Mouse (Mus musculus): ENCODE measurements around the gene Akt3.

- no peak for TF ChIP-seq CTCF (IDR thresholded peaks at IDR 0.05; ENCODE audit: extremely low read depth, insufficient read depth, insufficient read length, insufficient replicate concordance)
- TF ChIP-seq POLR2A (IDR thresholded peaks at IDR 0.05; ENCODE audit: low read depth, low read length) = no peak
Observed at GRCm38 (mm10) chr1:177259038-177259600, 1.1 kb upstream of the Akt3 start.

All from spleen, adult 2 months (tissue).